Mouse (Mus musculus): Measurements from ENCODE around the gene Sod1.

- TF ChIP-seq POLR2A (IDR thresholded peaks at IDR 0.05; ENCODE audit: insufficient read depth, low read depth, low read length), result no peak
- TF ChIP-seq CTCF (IDR thresholded peaks at IDR 0.05; ENCODE audit: insufficient read depth, low read depth, low read length), result no peak
These were observed 23.8 kb upstream of the Sod1 start for GRCm38 (mm10) chr16:90196688-90197240.
